ENCODE assay signal across 8 mouse cellular contexts in genomic region chr1:172499765-172500441, GRCm38 (mm10). TPM values are rescaled to one million over a fixed set of nuclear protein-coding genes. Genes with fewer than 3 reads are reported as not detected.
A peak's percentile ranks its signal among the peaks of the same experiment; 100 is the strongest.
DNase-seq lines count a peak whose midpoint lies in the region; ATAC-seq and TF ChIP-seq lines count a peak whose summit lies in the region.

TSS of gene Tagln2 (plus strand) at chr1:172500047.

- H3K4me2 ChIP-seq in intestine, postnatal 0 days (replicated peaks; ENCODE audit: low read depth), result peak within 1 kb of the TSS; percentile 85
- peak within 1 kb of the TSS; percentile 78 for H3K4me2 ChIP-seq in liver, postnatal 0 days (ENCODE audit: low read depth, low read length)
- peak within 1 kb of the TSS; percentile 63 for H3K4me2 ChIP-seq in neural tube, embryonic 12.5 days (replicated peaks)

- TF ChIP-seq EP300 in liver, postnatal 0 days (IDR thresholded peaks at IDR 0.05; ENCODE audit: low read depth), result 0 out of 2 replicates have a peak, but pooled peaks have one; percentile 5

- 1% methylated on average over 30 of the region's 30 CpGs for WGBS in intestine, postnatal 0 days
- 1% methylated on average over 30 of the region's 30 CpGs for WGBS in liver, postnatal 0 days (ENCODE audit: insufficient replicate concordance)
- 1% methylated on average over 30 of the region's 30 CpGs for WGBS in neural tube, embryonic 12.5 days

- H3K27ac ChIP-seq in left cerebral cortex, adult 2 months, result peak within 1 kb of the TSS; percentile 56; the same call in 1 of the 2 replicates
- peak within 1 kb of the TSS; percentile 93 for H3K27ac ChIP-seq in intestine, postnatal 0 days (ENCODE audit: low read depth, low read length)
- H3K27ac ChIP-seq in liver, postnatal 0 days (ENCODE audit: low read depth), result peak within 1 kb of the TSS; percentile 93
- H3K27ac ChIP-seq in neural tube, embryonic 12.5 days, result no peak within 1 kb of the TSS

- peak within 1 kb of the TSS; percentile 71 for H3K9ac ChIP-seq in intestine, postnatal 0 days (ENCODE audit: low read depth, low read length)
- H3K9ac ChIP-seq in liver, postnatal 0 days (replicated peaks), result peak within 1 kb of the TSS; percentile 83
- H3K9ac ChIP-seq in neural tube, embryonic 12.5 days, result peak within 1 kb of the TSS; percentile 54

- H3K4me1 ChIP-seq in intestine, postnatal 0 days (replicated peaks; ENCODE audit: control insufficient read depth, insufficient read depth, low read length), result peaks cover 17% of the 10 kb centered on the region
- H3K4me1 ChIP-seq in liver, postnatal 0 days (ENCODE audit: insufficient read depth), result peaks cover 29% of the 10 kb centered on the region
- peaks cover 50% of the 10 kb centered on the region for H3K4me1 ChIP-seq in neural tube, embryonic 12.5 days

- H3K27me3 ChIP-seq in intestine, postnatal 0 days (replicated peaks; ENCODE audit: control insufficient read depth, insufficient read depth, low read length), result no peaks in the 10 kb centered on the region
- no peaks in the 10 kb centered on the region for H3K27me3 ChIP-seq in liver, postnatal 0 days (ENCODE audit: insufficient read depth, low read length)
- H3K27me3 ChIP-seq in neural tube, embryonic 12.5 days (replicated peaks), result peaks cover 27% of the 10 kb centered on the region

- peak within 1 kb of the TSS; percentile 46 for H3K4me3 ChIP-seq in left cerebral cortex, adult 2 months
- peak within 1 kb of the TSS; percentile 76 for H3K4me3 ChIP-seq in intestine, postnatal 0 days (ENCODE audit: low read depth, low read length)
- H3K4me3 ChIP-seq in liver, postnatal 0 days (ENCODE audit: low read depth, low read length), result peak within 1 kb of the TSS; percentile 77
- peak within 1 kb of the TSS; percentile 49 for H3K4me3 ChIP-seq in neural tube, embryonic 12.5 days

- no peak; the same call in 1 of the 2 replicates for TF ChIP-seq CTCF in left cerebral cortex, adult 2 months (IDR thresholded peaks at IDR 0.05)
- TF ChIP-seq CTCF in intestine, postnatal 0 days (IDR thresholded peaks at IDR 0.05; ENCODE audit: low read depth), result peak; percentile 60
- peak; percentile 48 for TF ChIP-seq CTCF in liver, postnatal 0 days (IDR thresholded peaks at IDR 0.05; ENCODE audit: low read depth)

- H3K36me3 ChIP-seq in intestine, postnatal 0 days (ENCODE audit: control insufficient read depth, insufficient read depth), result peaks cover 37% of the 10 kb centered on the region
- no peaks in the 10 kb centered on the region for H3K36me3 ChIP-seq in liver, postnatal 0 days (replicated peaks; ENCODE audit: insufficient read depth, low read length)
- H3K36me3 ChIP-seq in neural tube, embryonic 12.5 days, result peaks cover 37% of the 10 kb centered on the region

- peak; percentile 29 for ATAC-seq in granulocyte monocyte progenitor cell, adult 5-6 weeks (replicated peaks; ENCODE audit: poor library complexity, severe bottlenecking)
- ATAC-seq in intestine, postnatal 0 days, result peak; percentile 64
- ATAC-seq in liver, postnatal 0 days, result peak; percentile 43
- peak; percentile 14; the same call in 1 of the 2 replicates for ATAC-seq in neural tube, embryonic 12.5 days (ENCODE audit: low FRiP score, low read depth)

- intact Hi-C loops in left cerebral cortex, adult 2 months (cut with DNase I), result no loop called here
- intact Hi-C loops in left cerebral cortex, postnatal 36 days (cut with DNase I), result no loop called here

- no peaks in the 10 kb centered on the region for H3K9me3 ChIP-seq in intestine, postnatal 0 days (ENCODE audit: control insufficient read depth)
- H3K9me3 ChIP-seq in liver, postnatal 0 days (ENCODE audit: low read length), result no peaks in the 10 kb centered on the region
- H3K9me3 ChIP-seq in neural tube, embryonic 12.5 days, result no peaks in the 10 kb centered on the region

- no peak for DNase-seq in left cerebral cortex, adult 2 months (ENCODE audit: extremely low spot score in 1 of 2, low spot score in 2 of 2)
- no peak for DNase-seq in left cerebral cortex, postnatal 36 days (ENCODE audit: low spot score in 2 of 2)
- DNase-seq in embryo, embryonic 10 days (ENCODE audit: low spot score), result peak; percentile 84
- peak; percentile 82 for DNase-seq in liver, postnatal 0 days
- DNase-seq in thymus, postnatal 36 days, result peak; percentile 73 to 75

RNA-seq across cellular contexts. Expression of gene Tagln2, which starts in this region (rescaled TPM):
- 10 to 100 TPM in 1 of 2 experiments, 1 to 10 TPM in 1; 9.3 to 12.4 TPM for total RNA-seq in left cerebral cortex, adult 2 months (2021)
- total RNA-seq in left cerebral cortex, postnatal 36 days (2021), result 10 to 100 TPM in 1 of 2 experiments, 1 to 10 TPM in 1; 10.0 to 11.6 TPM
- total RNA-seq in granulocyte monocyte progenitor cell, adult 5-6 weeks (2014; fragmentation: Nextera tagmentation), result 629 and 731 TPM in 2 replicates
- 281 and 350 TPM in 2 replicates for total RNA-seq in granulocyte monocyte progenitor cell, adult 5-6 weeks (2017)
- polyA plus RNA-seq in intestine, postnatal 0 days (2015; fragmentation: Nextera tagmentation; extraction: Ambion mirVana), result 339 and 374 TPM in 2 replicates
- polyA plus RNA-seq in liver, postnatal 0 days (2015; fragmentation: Nextera tagmentation; extraction: Ambion mirVana), result 104 and 105 TPM in 2 replicates
- polyA plus RNA-seq in neural tube, embryonic 12.5 days (2016; fragmentation: Nextera tagmentation; extraction: Ambion mirVana), result 105 and 131 TPM in 2 replicates

Comparison
In these comparisons a context has a peak if more than half of its experiments do, and no peak if none do; other contexts are left out.
1. RNA of gene Tagln2 (total RNA-seq): 281 to 731 TPM in granulocyte monocyte progenitor cell, adult 5-6 weeks; 9.3 to 12.4 TPM in left cerebral cortex, adult 2 months and 10.0 to 11.6 TPM in left cerebral cortex, postnatal 36 days; every median in the first group is over 10 times any median in the second.
2. DNase-seq: peak in embryo, embryonic 10 days (single experiment), liver, postnatal 0 days (single experiment) and thymus, postnatal 36 days (2 of 2); none in left cerebral cortex, adult 2 months (0 of 2) and left cerebral cortex, postnatal 36 days (0 of 2).
3. ATAC-seq: peak in every context shown above with its lines; median percentile 64 in intestine, postnatal 0 days; 43 in liver, postnatal 0 days; 29 in granulocyte monocyte progenitor cell, adult 5-6 weeks; 14 in neural tube, embryonic 12.5 days.
4. Peak in every context shown above with its lines, with median percentiles within 50 percentile points of each other: H3K4me3 ChIP-seq, H3K4me2 ChIP-seq and H3K9ac ChIP-seq.